Mouse (Mus musculus): ENCODE measurements around the gene A930004D18Rik. TPM values are rescaled to one million over a fixed set of nuclear protein-coding genes. Genes with fewer than 3 reads are reported as not detected.

The A930004D18Rik gene
- polyA plus RNA-seq, 1 experiment: 1.7 TPM

DNA sequence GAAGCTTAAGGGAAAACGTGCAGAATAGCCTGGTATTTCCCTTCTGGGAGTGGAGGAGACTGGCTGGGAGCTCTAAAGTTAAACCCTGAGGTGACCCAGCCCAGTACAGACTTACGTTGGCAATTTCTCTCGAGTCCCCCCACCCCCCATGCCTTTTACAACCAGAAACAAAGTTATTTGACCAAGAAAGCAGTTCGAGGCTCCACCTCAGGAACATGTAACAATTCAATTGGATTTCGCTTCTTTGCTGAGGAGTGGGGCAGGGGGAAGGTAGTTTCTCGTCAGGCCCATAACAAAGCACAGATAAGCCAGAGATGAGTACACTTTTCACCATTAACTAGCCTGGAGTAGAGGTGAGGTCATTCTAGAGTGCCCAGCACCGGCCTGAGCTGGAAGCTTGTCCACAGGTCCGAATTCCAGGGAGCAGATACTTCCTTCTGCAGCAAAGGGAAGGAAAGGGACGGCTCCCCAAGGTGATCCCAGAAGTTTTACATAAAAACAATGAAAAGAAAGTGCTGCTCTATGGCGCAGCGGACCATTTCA is 11.8 kb upstream of the A930004D18Rik start:
- Histone ChIP-seq H3K4me1 (ENCODE audit: control insufficient read depth, insufficient read depth, low read length) (peaks cover 9% of the 10 kb centered on the region; the same call in 1 of the 2 replicates), H3K27ac (ENCODE audit: insufficient read depth, low read depth, low read length) (peak overlapping the region; percentile 77), H3K4me3 (ENCODE audit: insufficient read depth, low read depth, low read length) (peak overlapping the region; percentile 5; the same call in 1 of the 2 replicates), H3K36me3 (ENCODE audit: control insufficient read depth, insufficient read depth, low read length) (no peaks in the 10 kb centered on the region), H3K27me3 (replicated peaks; ENCODE audit: control insufficient read depth, insufficient read depth, low read length) (no peaks in the 10 kb centered on the region)
- WGBS: 20% methylated on average over 11 of the region's 11 CpGs
- peak; percentile 85 for DNase-seq
- TF ChIP-seq POLR2A (IDR thresholded peaks at IDR 0.05; ENCODE audit: low read depth, low read length): no peak
- TF ChIP-seq CTCF (conservative IDR thresholded peaks at IDR 0.05; ENCODE audit: insufficient read depth, insufficient read length, low read depth, low read length): no peak

DNA sequence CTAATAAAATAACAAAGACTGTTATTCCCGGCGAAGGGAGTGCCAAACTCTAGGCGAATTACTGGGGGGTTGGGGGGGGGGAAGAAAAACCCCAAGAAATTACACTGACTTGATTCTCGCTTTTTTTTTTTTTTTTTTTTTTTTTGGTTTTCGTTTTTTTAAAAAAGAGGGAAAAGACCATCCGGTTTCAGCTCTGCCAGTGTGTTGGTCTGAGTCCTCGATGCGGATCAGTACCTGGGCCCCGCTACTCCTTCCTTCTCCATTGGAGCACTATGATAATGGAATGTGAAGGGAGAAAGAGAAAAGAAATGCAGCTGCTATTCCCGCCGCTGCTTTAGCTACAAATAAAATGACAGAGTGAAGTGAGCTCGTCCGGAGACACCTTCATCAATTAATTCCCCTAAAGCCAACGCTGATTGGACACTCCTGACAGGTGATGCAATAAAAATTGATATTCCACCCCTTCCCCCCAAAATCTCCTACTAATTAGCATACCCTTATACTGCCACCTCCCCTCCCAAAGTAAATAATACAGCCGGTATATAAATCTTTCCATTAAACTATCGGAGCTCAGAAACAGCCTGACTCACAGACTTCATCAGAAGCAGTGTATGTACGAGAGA is 11.0 kb upstream of the A930004D18Rik start, which contains the start of gene Skida1:
Gene Skida1, minus strand, starts transcription at position 599 of the 623 bp plus-strand sequence.
- H3K4me1 ChIP-seq (ENCODE audit: control insufficient read depth, insufficient read depth, low read length): peaks cover 9% of the 10 kb centered on the region; the same call in 1 of the 2 replicates
- no peaks in the 10 kb centered on the region for H3K27me3 ChIP-seq (replicated peaks; ENCODE audit: control insufficient read depth, insufficient read depth, low read length)
- no peaks in the 10 kb centered on the region for H3K36me3 ChIP-seq (ENCODE audit: control insufficient read depth, insufficient read depth, low read length)
- H3K27ac ChIP-seq (ENCODE audit: insufficient read depth, low read depth, low read length): peak within 1 kb of the TSS; percentile 82
- DNase-seq: peak; percentile 69
- WGBS: 5% methylated on average over 17 of the region's 17 CpGs
- TF ChIP-seq CTCF (conservative IDR thresholded peaks at IDR 0.05; ENCODE audit: insufficient read depth, insufficient read length, low read depth, low read length): no peak
- no peak for TF ChIP-seq POLR2A (IDR thresholded peaks at IDR 0.05; ENCODE audit: low read depth, low read length)
- H3K4me3 ChIP-seq (ENCODE audit: insufficient read depth, low read depth, low read length): peak within 1 kb of the TSS; percentile 91

DNA sequence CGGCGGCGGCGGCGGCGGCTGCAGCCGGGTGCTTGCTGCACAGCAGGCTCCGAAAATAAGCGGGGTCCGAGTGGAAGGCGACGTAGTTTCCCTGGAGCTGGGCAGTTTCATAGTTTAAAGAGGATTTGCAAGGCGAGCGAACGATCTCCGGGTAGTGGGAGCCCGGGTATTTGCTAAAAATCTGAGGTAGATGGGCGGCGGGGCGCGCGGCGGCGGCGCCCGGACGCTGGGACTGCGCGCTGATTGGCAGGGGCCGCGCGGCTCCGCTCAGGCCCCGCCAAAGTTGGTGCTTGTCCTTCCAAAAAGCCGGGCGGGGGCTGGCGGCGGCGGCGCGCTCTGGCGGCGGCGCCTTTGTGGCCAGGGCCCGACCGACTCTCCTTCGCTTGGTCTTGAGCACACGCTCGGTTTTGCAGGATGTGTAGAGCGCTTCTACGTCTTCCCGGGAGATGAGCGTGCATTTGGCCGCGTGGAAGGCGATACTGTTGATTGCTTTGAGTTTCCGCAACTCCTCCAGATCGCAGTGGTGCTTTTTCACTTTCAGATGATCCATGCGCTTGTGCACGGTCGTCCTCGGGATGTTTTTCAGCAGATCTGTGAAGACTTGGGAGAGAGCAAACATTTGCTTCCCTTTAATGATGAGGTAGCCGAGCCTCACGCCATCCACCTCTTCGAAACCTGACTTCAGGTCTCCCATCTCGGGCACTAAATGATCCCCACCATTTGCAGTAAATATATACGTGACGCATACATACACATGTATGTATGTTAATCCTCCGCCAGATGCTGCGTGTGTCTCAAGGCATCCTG is 10.3 kb upstream of the A930004D18Rik start:
- TF ChIP-seq CTCF (conservative IDR thresholded peaks at IDR 0.05; ENCODE audit: insufficient read depth, insufficient read length, low read depth, low read length) (no peak), POLR2A (IDR thresholded peaks at IDR 0.05; ENCODE audit: low read depth, low read length) (no peak)
- DNase-seq: peak; percentile 85

DNA sequence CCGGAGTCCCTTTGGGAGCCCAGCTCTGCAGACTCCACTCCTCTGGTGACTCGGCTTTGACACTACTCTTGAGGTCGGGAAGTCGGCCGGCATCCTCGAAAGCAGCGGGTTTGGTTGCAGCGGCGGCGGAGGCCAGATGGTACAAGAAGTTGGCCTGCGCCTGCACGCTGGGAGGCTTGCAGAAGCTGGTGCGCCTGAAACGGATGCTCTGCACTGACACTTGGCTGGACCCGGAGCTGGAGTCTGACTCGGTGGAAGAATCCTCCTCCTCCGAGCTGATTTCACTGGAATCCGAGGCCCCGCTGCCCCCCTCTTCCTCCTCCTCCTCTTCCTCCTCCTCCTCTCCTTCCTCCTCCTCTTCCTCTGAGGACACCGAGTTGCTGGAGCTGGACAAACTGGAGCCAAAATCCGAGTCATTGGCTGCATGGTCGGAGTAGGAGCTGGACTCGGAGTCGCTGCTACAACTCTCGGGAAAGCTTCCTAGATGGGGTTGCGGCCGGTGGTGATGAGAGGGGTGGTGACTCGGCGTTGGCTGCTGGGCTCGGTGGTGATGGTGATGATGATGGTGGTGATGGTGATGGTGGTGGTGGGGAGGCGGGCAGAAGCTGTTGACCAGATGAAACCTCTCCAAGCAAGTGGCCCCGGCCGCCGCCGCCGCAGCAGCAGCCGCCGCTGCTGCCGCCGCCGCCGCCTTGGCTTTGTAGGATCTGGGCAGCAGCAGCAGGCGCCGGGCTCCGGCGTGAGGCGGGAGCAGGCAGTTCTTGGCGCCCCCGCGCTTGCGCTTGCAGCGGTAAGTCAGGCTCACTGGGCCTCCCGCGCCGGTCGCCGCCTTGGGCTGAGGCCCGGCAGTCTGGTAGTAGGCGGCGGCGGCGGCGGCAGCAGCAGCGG is 9.5 kb upstream of the A930004D18Rik start:
- peak overlapping the region; percentile 91 for H3K4me3 ChIP-seq (ENCODE audit: insufficient read depth, low read depth, low read length)
- no peaks in the 10 kb centered on the region for H3K27me3 ChIP-seq (replicated peaks; ENCODE audit: control insufficient read depth, insufficient read depth, low read length)
- H3K4me1 ChIP-seq (ENCODE audit: control insufficient read depth, insufficient read depth, low read length): peaks cover 11% of the 10 kb centered on the region; the same call in 1 of the 2 replicates
- peak overlapping the region; percentile 82 for H3K27ac ChIP-seq (ENCODE audit: insufficient read depth, low read depth, low read length)
- peak; percentile 81 for DNase-seq
- no peaks in the 10 kb centered on the region for H3K36me3 ChIP-seq (ENCODE audit: control insufficient read depth, insufficient read depth, low read length)
- under 1% methylated on average over 63 of the region's 64 CpGs for WGBS
- TF ChIP-seq CTCF (conservative IDR thresholded peaks at IDR 0.05; ENCODE audit: insufficient read depth, insufficient read length, low read depth, low read length): no peak
- TF ChIP-seq POLR2A (IDR thresholded peaks at IDR 0.05; ENCODE audit: low read depth, low read length): no peak

More for the DNA sequence above, 10.3 kb upstream of the A930004D18Rik start:
- Histone ChIP-seq H3K4me3 (ENCODE audit: insufficient read depth, low read depth, low read length) (peak overlapping the region; percentile 91), H3K4me1 (ENCODE audit: control insufficient read depth, insufficient read depth, low read length) (peaks cover 11% of the 10 kb centered on the region; the same call in 1 of the 2 replicates), H3K27me3 (replicated peaks; ENCODE audit: control insufficient read depth, insufficient read depth, low read length) (no peaks in the 10 kb centered on the region), H3K27ac (ENCODE audit: insufficient read depth, low read depth, low read length) (peak overlapping the region; percentile 82), H3K36me3 (ENCODE audit: control insufficient read depth, insufficient read depth, low read length) (no peaks in the 10 kb centered on the region)
- WGBS: under 1% methylated on average over 70 of the region's 70 CpGs

DNA sequence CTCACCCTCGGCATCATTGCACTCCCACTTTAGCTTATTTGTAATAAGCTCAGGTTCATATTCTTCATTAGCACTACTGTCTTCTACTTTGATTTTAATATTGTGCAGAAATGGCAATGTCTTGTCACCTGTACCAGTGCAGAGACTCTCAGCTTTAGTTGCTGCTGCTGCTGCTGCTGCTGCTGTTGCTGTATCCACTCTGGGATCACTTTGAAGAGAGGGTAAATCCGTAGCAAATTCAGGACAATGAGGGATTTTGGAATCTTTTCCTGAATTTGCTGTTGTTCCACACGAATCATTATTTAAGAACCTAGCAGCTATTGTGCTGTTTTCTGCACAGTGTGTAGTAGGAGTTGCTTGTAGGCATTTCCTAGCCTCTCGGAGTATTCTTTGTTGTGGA is 8.6 kb upstream of the A930004D18Rik start:
- TF ChIP-seq CTCF (conservative IDR thresholded peaks at IDR 0.05; ENCODE audit: insufficient read depth, insufficient read length, low read depth, low read length) (no peak), POLR2A (IDR thresholded peaks at IDR 0.05; ENCODE audit: low read depth, low read length) (no peak)
- peak overlapping the region; percentile 91 for H3K4me3 ChIP-seq (ENCODE audit: insufficient read depth, low read depth, low read length)
- WGBS: 15% methylated on average over 4 of the region's 4 CpGs
- DNase-seq: no peak
- H3K4me1 ChIP-seq (ENCODE audit: control insufficient read depth, insufficient read depth, low read length): peaks cover 11% of the 10 kb centered on the region; the same call in 1 of the 2 replicates
- no peaks in the 10 kb centered on the region for H3K27me3 ChIP-seq (replicated peaks; ENCODE audit: control insufficient read depth, insufficient read depth, low read length)
- H3K27ac ChIP-seq (ENCODE audit: insufficient read depth, low read depth, low read length): peak overlapping the region; percentile 82
- no peaks in the 10 kb centered on the region for H3K36me3 ChIP-seq (ENCODE audit: control insufficient read depth, insufficient read depth, low read length)

DNA sequence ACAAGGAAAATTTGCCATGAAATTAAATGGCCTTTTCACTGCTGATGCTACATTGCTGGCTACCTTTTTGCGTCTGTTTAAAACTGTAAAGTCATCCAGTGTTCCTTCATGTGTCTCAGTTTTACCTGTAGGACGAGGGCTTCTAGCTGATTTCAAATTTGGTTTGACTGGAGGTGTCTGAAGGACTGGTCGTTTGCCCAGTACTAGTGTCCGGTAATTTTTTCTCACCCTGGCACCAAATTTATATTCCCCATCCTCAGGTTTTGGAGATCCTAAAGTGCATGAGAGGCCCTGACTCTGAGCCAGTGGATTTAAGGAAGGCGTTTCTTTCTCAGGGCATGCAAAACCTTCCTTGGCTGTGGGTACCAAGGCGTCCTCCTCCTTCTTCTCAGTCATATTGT is 8.2 kb upstream of the A930004D18Rik start:
- DNase-seq: no peak
- WGBS: 39% methylated on average over 6 of the region's 6 CpGs
- Histone ChIP-seq H3K36me3 (ENCODE audit: control insufficient read depth, insufficient read depth, low read length) (no peaks in the 10 kb centered on the region), H3K27ac (ENCODE audit: insufficient read depth, low read depth, low read length) (peak overlapping the region; percentile 82; the same call in 1 of the 2 replicates), H3K4me3 (ENCODE audit: insufficient read depth, low read depth, low read length) (peak overlapping the region; percentile 91), H3K27me3 (replicated peaks; ENCODE audit: control insufficient read depth, insufficient read depth, low read length) (no peaks in the 10 kb centered on the region), H3K4me1 (ENCODE audit: control insufficient read depth, insufficient read depth, low read length) (peaks cover 11% of the 10 kb centered on the region; the same call in 1 of the 2 replicates)
- TF ChIP-seq POLR2A (IDR thresholded peaks at IDR 0.05; ENCODE audit: low read depth, low read length): no peak
- no peak for TF ChIP-seq CTCF (conservative IDR thresholded peaks at IDR 0.05; ENCODE audit: insufficient read depth, insufficient read length, low read depth, low read length)

Data from kidney, adult 2 months (tissue).